Mouse (Mus musculus) forebrain, embryonic 16.5 days (tissue): Measurements from ENCODE around the gene Dusp1. TPM values are rescaled to one million over a fixed set of nuclear protein-coding genes. Genes with fewer than 3 reads are reported as not detected.

Experiments
- ATAC-seq: fragments of 200-750 bp; cut with Nextera tagmentation; 2 replicates; pipeline ENCODE4 v1.8.0; 2017; ENCODE audit warnings: mild to moderate bottlenecking, moderate library complexity
- H3K27ac ChIP-seq: fragments of 300-500 bp; sonication (generic); 2 replicates; pipeline ENCODE4 v1.5.1; 2014; ENCODE audit warnings: low read length, control low read depth
- H3K27me3 ChIP-seq: fragments of 300-500 bp; sonication (generic); replicated peaks from 2 replicates; pipeline ENCODE4 v1.6.1; 2014; ENCODE audit warnings: low read length; ENCODE audit not compliant: control insufficient read depth, insufficient read depth
- H3K36me3 ChIP-seq: fragments of 300-500 bp; sonication (generic); 2 replicates; pipeline ENCODE4 v1.6.1; 2014; ENCODE audit not compliant: control insufficient read depth, insufficient read depth
- H3K4me1 ChIP-seq: fragments of 300-500 bp; sonication (generic); replicated peaks from 2 replicates; pipeline ENCODE4 v1.6.1; 2014; ENCODE audit warnings: low read length; ENCODE audit not compliant: control insufficient read depth, insufficient read depth
- H3K4me2 ChIP-seq: fragments of 300-500 bp; sonication (generic); 2 replicates; pipeline ENCODE4 v1.6.1; 2014; ENCODE audit warnings: mild to moderate bottlenecking, low read length, control low read depth
- H3K4me3 ChIP-seq: fragments of 300-500 bp; sonication (generic); replicated peaks from 2 replicates; pipeline ENCODE4 v1.5.1; 2014; ENCODE audit warnings: mild to moderate bottlenecking, low read length, control low read depth
- H3K9ac ChIP-seq: fragments of 300-500 bp; sonication (generic); replicated peaks from 2 replicates; pipeline ENCODE4 v1.6.1; 2014; ENCODE audit warnings: low read depth, low read length, control low read depth
- H3K9me3 ChIP-seq: fragments of 300-500 bp; sonication (generic); 2 replicates; pipeline ENCODE4 v1.6.1; 2016; ENCODE audit warnings: low read length; ENCODE audit not compliant: control insufficient read depth
- WGBS: fragments of 180-500 bp; shearing (Covaris S2); extraction: QIAGEN DNeasy Blood & Tissue Kit; methylation state at CpG from one replicate; pipeline ENCODE4 v1.1.7; 2014; 5-methylcytosine and 5-hydroxymethylcytosine counted together
- polyA plus RNA-seq: library from polyadenylated mRNA; unstranded; fragments of >200 nt; fragmentation: Nextera tagmentation; extraction: Ambion mirVana; gene quantifications from 2 replicates; pipeline ENCODE4 v1.2.1, GENCODE M21; 2015

Dusp1 gene
- polyA plus RNA-seq, 1 experiment from 2014 or later, result 44.1 TPM

DNA sequence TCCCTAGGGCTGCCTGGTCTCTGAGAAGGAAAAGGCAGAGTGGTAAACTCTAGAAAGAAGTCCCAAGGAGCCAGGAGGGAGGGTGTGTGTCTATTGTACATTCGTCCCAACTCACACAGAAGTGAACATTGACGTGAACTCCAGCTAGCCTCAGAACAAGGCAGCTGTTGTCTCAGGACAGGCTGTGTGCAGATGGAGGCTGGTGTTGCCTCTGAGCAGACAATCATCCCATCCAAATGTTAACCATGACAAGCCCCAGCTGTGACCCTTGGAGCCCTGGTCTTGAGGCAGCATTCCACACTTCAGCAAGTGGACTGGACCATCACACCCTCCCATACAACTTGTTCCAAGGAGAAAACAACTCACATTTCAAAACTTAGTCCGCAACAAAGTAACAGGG lies 69.7 kb downstream of the Dusp1 start:
- Histone ChIP-seq H3K4me3 (no peak overlapping the region), H3K4me1 (no peaks in the 10 kb centered on the region), H3K9me3 (0 out of 2 replicates have a peak, but pooled peaks cover 2% of the 10 kb centered on the region), H3K27ac (no peak overlapping the region), H3K36me3 (no peaks in the 10 kb centered on the region), H3K9ac (no peak overlapping the region), H3K4me2 (no peak overlapping the region), H3K27me3 (no peaks in the 10 kb centered on the region)
- 89% methylated on average over 3 of the region's 3 CpGs for WGBS
- ATAC-seq, result no peak

DNA sequence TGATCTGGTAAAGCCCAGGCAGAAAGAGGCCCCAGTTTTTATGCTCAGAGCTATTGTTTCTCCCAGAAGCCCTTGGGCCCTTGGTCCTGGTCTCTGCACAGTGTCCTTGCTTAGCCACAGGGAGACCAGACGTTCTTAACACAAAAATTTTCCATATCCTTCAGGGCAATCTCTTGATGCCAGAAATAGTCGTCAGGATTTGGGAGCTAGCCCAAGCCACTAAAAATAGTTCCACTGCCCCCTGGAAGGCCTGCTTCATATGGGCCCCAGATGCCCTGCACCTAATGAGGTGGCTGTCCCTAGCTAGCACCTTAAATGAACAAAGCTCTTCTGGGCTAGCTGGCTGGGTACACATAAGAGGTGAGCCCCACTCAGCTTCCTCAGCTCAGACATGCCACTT lies 71.0 kb downstream of the Dusp1 start:
- no peak overlapping the region for H3K4me2 ChIP-seq
- H3K36me3 ChIP-seq, result no peaks in the 10 kb centered on the region
- 66% methylated on average over 2 of the region's 2 CpGs for WGBS
- no peak overlapping the region for H3K4me3 ChIP-seq
- H3K9ac ChIP-seq, result no peak overlapping the region
- 0 out of 2 replicates have a peak, but pooled peaks cover 2% of the 10 kb centered on the region for H3K9me3 ChIP-seq
- H3K27ac ChIP-seq, result no peak overlapping the region
- no peaks in the 10 kb centered on the region for H3K4me1 ChIP-seq
- H3K27me3 ChIP-seq, result no peaks in the 10 kb centered on the region
- no peak for ATAC-seq

DNA sequence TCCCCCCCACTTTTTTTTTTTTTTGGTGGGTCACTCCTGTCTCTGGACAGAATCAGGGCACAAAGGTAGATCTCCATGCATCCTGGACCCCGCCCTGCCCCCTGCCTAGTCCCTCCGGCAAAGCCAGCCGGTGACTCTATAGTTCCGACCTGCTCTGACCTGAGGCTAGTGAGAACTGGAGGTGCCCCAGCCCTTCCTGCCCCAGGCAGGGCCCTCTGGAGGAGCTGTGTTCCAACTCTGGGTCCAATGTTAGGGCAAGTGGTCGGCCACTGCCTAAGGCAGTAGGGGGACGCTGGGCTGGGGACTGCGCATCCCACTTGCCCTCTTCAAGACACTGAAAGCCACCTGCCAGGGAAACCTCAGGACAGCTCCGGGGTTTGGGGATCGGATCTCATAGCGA lies 71.9 kb downstream of the Dusp1 start:
- no peaks in the 10 kb centered on the region for H3K4me1 ChIP-seq
- H3K27ac ChIP-seq, result no peak overlapping the region
- H3K4me3 ChIP-seq, result no peak overlapping the region
- no peak for ATAC-seq
- H3K27me3 ChIP-seq, result no peaks in the 10 kb centered on the region
- H3K9ac ChIP-seq, result no peak overlapping the region
- no peaks in the 10 kb centered on the region for H3K36me3 ChIP-seq
- H3K4me2 ChIP-seq, result no peak overlapping the region
- H3K9me3 ChIP-seq, result 0 out of 2 replicates have a peak, but pooled peaks cover 2% of the 10 kb centered on the region
- WGBS, result 91% methylated on average over 10 of the region's 10 CpGs

DNA sequence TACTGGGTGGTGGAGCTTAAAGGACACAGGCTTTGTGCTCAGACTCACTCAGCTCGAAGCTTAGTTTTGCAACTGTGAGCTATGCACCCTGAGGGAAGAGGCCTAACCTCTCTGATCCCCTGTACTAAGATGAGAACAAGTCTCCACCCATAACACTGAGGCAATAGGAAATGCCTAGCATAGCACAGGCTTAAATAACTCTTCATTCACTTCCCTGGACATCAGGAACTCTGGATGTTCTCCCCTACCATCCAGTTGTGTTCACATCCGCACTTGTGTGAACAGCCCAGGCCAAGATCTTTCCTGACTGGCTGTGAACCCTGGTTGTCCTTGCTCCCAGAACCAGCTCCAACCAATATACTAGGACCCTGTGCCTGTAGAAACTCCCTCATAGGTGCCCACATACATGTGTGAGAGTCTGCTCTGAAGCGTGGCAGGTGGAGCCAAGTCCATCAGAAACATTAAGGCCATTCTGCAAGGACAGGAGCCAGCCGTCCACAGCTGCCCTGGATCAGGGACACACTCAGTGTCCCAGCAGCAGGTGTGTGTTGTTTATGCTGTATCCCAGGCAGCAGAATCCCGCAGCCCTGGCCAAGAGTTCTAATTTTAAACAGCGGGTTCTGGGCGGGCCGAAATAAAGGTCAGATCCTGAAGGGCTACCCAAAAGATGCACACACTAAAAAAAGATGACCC lies 73.1 kb downstream of the Dusp1 start:
- H3K9me3 ChIP-seq, result 0 out of 2 replicates have a peak, but pooled peaks cover 2% of the 10 kb centered on the region
- no peak overlapping the region for H3K9ac ChIP-seq
- H3K4me2 ChIP-seq, result no peak overlapping the region
- 89% methylated on average over 8 of the region's 8 CpGs for WGBS
- H3K27me3 ChIP-seq, result no peaks in the 10 kb centered on the region
- H3K4me1 ChIP-seq, result no peaks in the 10 kb centered on the region
- H3K36me3 ChIP-seq, result no peaks in the 10 kb centered on the region
- no peak overlapping the region for H3K4me3 ChIP-seq
- no peak overlapping the region for H3K27ac ChIP-seq
- ATAC-seq, result no peak

DNA sequence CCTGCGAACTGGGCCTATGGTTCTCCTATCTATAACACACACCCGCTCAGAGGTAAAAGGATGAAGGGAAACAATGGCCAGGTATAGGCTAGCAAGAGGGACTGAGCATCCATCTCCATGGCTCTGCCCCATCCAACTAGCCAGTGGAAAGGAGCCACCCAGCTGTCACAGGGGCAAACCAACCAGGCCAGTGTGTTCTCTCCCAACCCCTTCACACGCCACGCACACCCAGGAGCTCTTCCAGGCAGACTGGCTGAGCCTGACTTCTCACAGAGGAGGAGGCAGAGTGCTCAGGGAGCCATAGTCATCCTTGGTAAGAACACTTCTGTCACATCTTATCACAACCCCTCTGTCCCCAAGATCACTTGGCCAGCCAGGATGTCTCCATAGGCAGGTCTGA lies 74.0 kb downstream of the Dusp1 start:
- Histone ChIP-seq H3K9ac (no peak overlapping the region), H3K27ac (no peak overlapping the region), H3K9me3 (no peaks in the 10 kb centered on the region), H3K4me1 (no peaks in the 10 kb centered on the region), H3K27me3 (no peaks in the 10 kb centered on the region), H3K4me3 (no peak overlapping the region), H3K36me3 (no peaks in the 10 kb centered on the region), H3K4me2 (no peak overlapping the region)
- WGBS, result 92% methylated on average over 4 of the region's 4 CpGs
- ATAC-seq, result no peak

DNA sequence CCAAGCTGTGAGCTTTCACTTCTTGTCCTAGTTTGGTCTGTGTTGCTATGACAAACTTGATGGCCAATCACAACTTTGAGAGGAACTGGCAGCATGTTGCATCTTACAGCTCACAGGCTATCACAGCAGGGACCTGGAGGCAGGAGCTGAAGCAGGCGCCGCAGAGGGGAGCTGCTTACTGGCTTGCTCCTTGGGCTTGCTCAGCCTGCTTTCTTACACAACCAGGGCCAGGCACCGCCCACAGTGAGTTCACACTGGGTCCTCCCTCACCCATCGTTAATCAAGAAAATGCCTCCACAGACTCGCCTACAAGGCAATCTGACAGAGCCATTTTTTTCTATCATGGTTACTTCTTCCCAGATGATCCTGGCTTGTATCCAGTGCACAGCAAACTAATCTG lies 74.7 kb downstream of the Dusp1 start:
- no peak for ATAC-seq
- WGBS, result 60% methylated on average over 5 of the region's 5 CpGs

DNA sequence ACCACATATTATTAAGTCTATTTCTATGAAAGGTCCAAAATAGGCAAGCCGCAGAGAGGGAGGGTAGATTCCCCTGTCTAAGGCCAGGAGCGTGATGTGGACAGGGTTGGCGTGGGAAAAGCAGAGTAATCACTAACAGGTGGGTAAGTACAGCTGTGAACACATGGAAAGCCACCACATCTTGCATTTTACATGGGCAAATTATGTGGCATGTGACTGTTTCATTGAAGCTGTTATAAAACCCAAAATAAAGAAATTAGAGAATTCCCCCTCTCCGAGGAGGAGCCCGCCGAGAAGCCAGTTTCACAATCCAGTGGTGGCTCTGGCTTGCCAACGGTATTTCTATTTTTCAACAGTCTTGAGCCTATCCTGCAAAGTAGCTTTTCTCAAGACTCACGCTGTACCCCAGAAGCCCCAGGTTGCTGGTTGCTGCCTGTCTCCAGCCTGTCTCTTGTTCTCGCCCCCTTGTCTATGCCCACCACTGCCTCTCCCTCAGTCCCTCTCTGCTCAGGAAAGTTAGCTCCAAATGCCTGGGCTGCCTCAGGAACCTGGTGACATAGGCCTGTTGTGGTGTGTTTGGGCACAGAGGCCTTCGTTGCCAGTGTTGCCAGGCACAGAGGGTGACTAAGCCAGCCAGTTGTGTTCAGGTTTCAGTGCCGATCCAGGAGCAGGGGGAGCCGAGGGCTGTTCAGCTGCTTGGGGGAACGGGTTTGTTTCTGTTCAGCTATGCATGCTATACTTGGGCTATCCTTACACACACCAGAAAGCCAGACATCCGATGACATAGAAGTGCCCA lies 77.1 kb downstream of the Dusp1 start:
- Histone ChIP-seq H3K4me3 (no peak overlapping the region), H3K27me3 (no peaks in the 10 kb centered on the region), H3K9me3 (no peaks in the 10 kb centered on the region), H3K36me3 (no peaks in the 10 kb centered on the region), H3K4me1 (no peaks in the 10 kb centered on the region), H3K9ac (no peak overlapping the region), H3K27ac (no peak overlapping the region), H3K4me2 (no peak overlapping the region)
- 87% methylated on average over 14 of the region's 14 CpGs for WGBS
- no peak for ATAC-seq

More for the DNA sequence above, 74.7 kb downstream of the Dusp1 start:
- Histone ChIP-seq H3K27me3 (no peaks in the 10 kb centered on the region), H3K4me1 (no peaks in the 10 kb centered on the region), H3K4me3 (no peak overlapping the region), H3K9me3 (no peaks in the 10 kb centered on the region), H3K27ac (no peak overlapping the region), H3K9ac (no peak overlapping the region), H3K4me2 (no peak overlapping the region), H3K36me3 (no peaks in the 10 kb centered on the region)

DNA sequence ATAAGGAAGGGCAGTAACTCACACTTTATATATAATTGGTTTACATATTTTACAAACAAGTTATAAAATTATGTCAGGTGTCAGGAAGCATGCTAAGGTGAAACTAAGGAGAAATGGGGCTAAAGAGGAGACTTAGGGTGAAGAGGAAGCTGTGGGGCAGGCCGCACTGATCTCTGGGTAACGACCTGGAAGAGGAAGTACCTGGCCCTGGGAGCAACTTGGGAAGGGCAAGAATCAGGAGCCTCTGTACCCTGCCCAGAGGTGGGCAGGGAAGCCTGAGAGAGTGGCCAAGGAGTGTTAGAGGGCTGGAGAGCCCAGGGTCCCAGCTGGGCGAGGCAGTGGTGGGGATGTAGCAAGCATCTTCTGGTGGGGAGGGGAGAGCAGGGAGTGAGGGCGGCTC lies 81.0 kb downstream of the Dusp1 start:
- H3K9ac ChIP-seq, result no peak overlapping the region
- H3K27me3 ChIP-seq, result no peaks in the 10 kb centered on the region
- no peak overlapping the region for H3K4me2 ChIP-seq
- no peaks in the 10 kb centered on the region for H3K9me3 ChIP-seq
- no peak overlapping the region for H3K4me3 ChIP-seq
- no peaks in the 10 kb centered on the region for H3K36me3 ChIP-seq
- WGBS, result 76% methylated on average over 4 of the region's 4 CpGs
- no peak overlapping the region for H3K27ac ChIP-seq
- no peak for ATAC-seq
- H3K4me1 ChIP-seq, result no peaks in the 10 kb centered on the region

DNA sequence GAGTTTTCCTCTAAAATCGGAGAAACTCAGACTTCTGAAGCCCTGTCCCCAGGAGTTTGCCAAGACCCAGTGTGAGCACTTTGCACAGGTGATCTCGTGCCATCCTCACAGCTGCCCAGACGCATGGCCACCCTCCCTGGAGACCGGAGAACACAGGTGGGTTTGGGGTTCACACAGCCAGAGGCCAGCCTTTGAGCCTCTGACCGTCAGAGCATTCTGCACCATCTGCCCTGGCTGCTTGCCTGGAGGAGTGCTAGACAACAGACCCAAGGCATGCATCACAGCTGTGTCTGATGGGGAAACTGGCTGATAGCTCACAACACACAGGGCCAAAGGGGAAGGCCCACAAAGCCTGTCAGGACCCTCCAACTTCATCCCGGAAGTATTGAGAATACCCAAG lies 82.3 kb downstream of the Dusp1 start:
- no peaks in the 10 kb centered on the region for H3K4me1 ChIP-seq
- no peaks in the 10 kb centered on the region for H3K9me3 ChIP-seq
- WGBS, result 64% methylated on average over 6 of the region's 6 CpGs
- H3K9ac ChIP-seq, result no peak overlapping the region
- H3K27ac ChIP-seq, result no peak overlapping the region
- no peak for ATAC-seq
- no peak overlapping the region for H3K4me3 ChIP-seq
- no peaks in the 10 kb centered on the region for H3K27me3 ChIP-seq
- no peak overlapping the region for H3K4me2 ChIP-seq
- no peaks in the 10 kb centered on the region for H3K36me3 ChIP-seq
